Mouse (Mus musculus) limb, embryonic 13.5 days (tissue): Measurements from ENCODE around the gene Iqch. TPM values are rescaled to one million over a fixed set of nuclear protein-coding genes. Genes with fewer than 3 reads are reported as not detected.

ENCODE experiments used
- ATAC-seq: fragments of 200-750 bp; cut with Nextera tagmentation; 2 replicates; pipeline ENCODE4 v1.8.0; 2017; ENCODE audit warnings: low read depth, moderate number of reproducible peaks, moderate TSS enrichment; ENCODE audit not compliant: low FRiP score
- H3K27ac ChIP-seq: fragments of 300-500 bp; sonication (generic); 2 replicates; pipeline ENCODE4 v1.5.1; 2015; ENCODE audit warnings: inconsistent platforms, mild to moderate bottlenecking, moderate library complexity
- H3K27me3 ChIP-seq: fragments of 300-500 bp; sonication (generic); 2 replicates; pipeline ENCODE4 v1.6.1; 2015; ENCODE audit warnings: mild to moderate bottlenecking, inconsistent platforms
- H3K36me3 ChIP-seq: fragments of 300-500 bp; sonication (generic); 2 replicates; pipeline ENCODE4 v1.6.1; 2015; ENCODE audit warnings: inconsistent platforms, mild to moderate bottlenecking, moderate library complexity
- H3K4me1 ChIP-seq: fragments of 300-500 bp; sonication (generic); 2 replicates; pipeline ENCODE4 v1.6.1; 2015; ENCODE audit warnings: inconsistent platforms
- H3K4me2 ChIP-seq: fragments of 300-500 bp; sonication (generic); replicated peaks from 2 replicates; pipeline ENCODE4 v1.6.1; 2015; ENCODE audit warnings: inconsistent platforms, mild to moderate bottlenecking, moderate library complexity
- H3K4me3 ChIP-seq: fragments of 300-500 bp; sonication (generic); 2 replicates; pipeline ENCODE4 v1.5.1; 2015; ENCODE audit warnings: moderate library complexity, mild to moderate bottlenecking, inconsistent platforms
- H3K9ac ChIP-seq: fragments of 300-500 bp; sonication (generic); 2 replicates; pipeline ENCODE4 v1.6.1; 2015; ENCODE audit warnings: mild to moderate bottlenecking, inconsistent platforms
- H3K9me3 ChIP-seq: fragments of 300-500 bp; sonication (generic); 2 replicates; pipeline ENCODE4 v1.6.1; 2016; ENCODE audit warnings: inconsistent platforms
- WGBS: fragments of 180-500 bp; shearing (Covaris S2); methylation state at CpG from one replicate; pipeline ENCODE4 v1.1.7; 2015; 5-methylcytosine and 5-hydroxymethylcytosine counted together
- polyA plus RNA-seq: library from polyadenylated mRNA; unstranded; fragments of >200 nt; fragmentation: Nextera tagmentation; extraction: Ambion mirVana; gene quantifications from 2 replicates; pipeline ENCODE4 v1.2.1, GENCODE M21; 2015

Gene Iqch
- polyA plus RNA-seq = 0.15 and 0.20 TPM in 2 replicates

GRCm38 (mm10) chr9:63602043-63602939 lies at the start of gene Iqch, which contains the start of gene Aagab:
TSS of gene Iqch (minus strand) at chr9:63602493.
TSS of gene Aagab (plus strand) at chr9:63602660.
- H3K4me1 ChIP-seq = peaks cover 30% of the 10 kb centered on the region
- peak within 1 kb of the TSS; percentile 86 for H3K4me3 ChIP-seq
- no peaks in the 10 kb centered on the region for H3K36me3 ChIP-seq
- peak within 1 kb of the TSS; percentile 82 for H3K9ac ChIP-seq
- 2% methylated on average over 70 of the region's 70 CpGs for WGBS
- ATAC-seq = peak; percentile 93
- H3K27ac ChIP-seq = no peak within 1 kb of the TSS; the same call in 1 of the 2 replicates
- no peaks in the 10 kb centered on the region for H3K9me3 ChIP-seq
- no peaks in the 10 kb centered on the region for H3K27me3 ChIP-seq
- peak within 1 kb of the TSS; percentile 65 for H3K4me2 ChIP-seq

DNA sequence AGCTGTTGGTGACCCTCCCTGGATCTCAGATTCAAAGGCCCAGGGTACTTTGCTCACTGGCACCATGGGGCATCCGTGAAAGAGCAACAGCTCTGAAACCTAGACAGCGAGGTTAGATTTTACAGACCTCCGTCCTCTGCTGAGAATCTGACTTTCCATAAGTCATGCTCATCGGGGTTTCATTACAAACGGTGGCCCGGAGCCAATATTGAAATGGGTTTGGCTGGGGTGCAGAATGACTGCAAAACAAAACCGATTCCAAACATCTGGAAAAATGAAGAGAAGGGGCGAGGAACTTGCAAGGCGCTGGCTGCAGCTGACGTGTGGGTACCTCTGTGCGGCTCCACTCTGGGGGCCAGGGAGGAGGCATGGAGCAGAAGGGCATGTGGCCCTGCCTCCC lies 49.3 kb upstream of the Iqch start:
- WGBS = 20% methylated on average over 11 of the region's 11 CpGs
- no peaks in the 10 kb centered on the region for H3K27me3 ChIP-seq
- peaks cover 88% of the 10 kb centered on the region for H3K36me3 ChIP-seq
- no peak overlapping the region for H3K4me2 ChIP-seq
- ATAC-seq = peak; percentile 58; the same call in 1 of the 2 replicates
- no peak overlapping the region; the same call in 1 of the 2 replicates for H3K9ac ChIP-seq
- no peak overlapping the region for H3K4me3 ChIP-seq
- peaks cover 85% of the 10 kb centered on the region for H3K4me1 ChIP-seq
- peak overlapping the region; percentile 90 for H3K27ac ChIP-seq
- no peaks in the 10 kb centered on the region for H3K9me3 ChIP-seq

- 73% methylated on average over 14 of the region's 14 CpGs for WGBS
- Histone ChIP-seq H3K36me3 (peaks cover 94% of the 10 kb centered on the region), H3K9me3 (no peaks in the 10 kb centered on the region), H3K9ac (peak overlapping the region; percentile 26; the same call in 1 of the 2 replicates), H3K27ac (peak overlapping the region; percentile 90), H3K4me3 (no peak overlapping the region), H3K27me3 (no peaks in the 10 kb centered on the region), H3K4me1 (peaks cover 78% of the 10 kb centered on the region), H3K4me2 (no peak overlapping the region)
- ATAC-seq = peak; percentile 34; the same call in 1 of the 2 replicates
Observed at GRCm38 (mm10) chr9:63650905-63651304, 48.6 kb upstream of the Iqch start.

- Histone ChIP-seq H3K27me3 (no peaks in the 10 kb centered on the region), H3K27ac (peak overlapping the region; percentile 90), H3K9ac (no peak overlapping the region), H3K4me1 (peaks cover 69% of the 10 kb centered on the region), H3K4me3 (no peak overlapping the region), H3K9me3 (no peaks in the 10 kb centered on the region), H3K4me2 (no peak overlapping the region), H3K36me3 (peaks cover 95% of the 10 kb centered on the region)
- 80% methylated on average over 8 of the region's 8 CpGs for WGBS
- no peak for ATAC-seq
Observed at GRCm38 (mm10) chr9:63649841-63650545, 47.7 kb upstream of the Iqch start.

DNA sequence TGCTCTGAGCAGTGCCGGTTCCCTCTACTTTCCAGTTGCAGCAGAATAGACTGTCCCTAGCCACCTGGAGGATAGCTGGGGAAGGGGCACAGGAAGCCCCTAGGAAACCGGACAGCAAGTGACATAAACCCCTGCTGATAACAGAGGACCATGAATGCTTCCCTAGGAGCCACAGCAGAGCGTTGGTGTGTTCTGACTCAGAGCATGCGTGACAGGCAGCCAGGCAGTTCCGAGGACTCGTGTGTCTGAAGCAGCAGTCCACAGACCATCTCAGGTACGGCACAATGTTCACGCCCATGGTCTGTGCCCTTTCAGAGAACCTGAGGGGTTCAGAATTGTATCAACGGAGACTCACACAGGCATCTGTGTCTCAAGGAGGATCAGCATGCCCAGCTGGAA lies 46.2 kb upstream of the Iqch start:
- H3K27ac ChIP-seq = no peak overlapping the region
- H3K4me2 ChIP-seq = no peak overlapping the region
- peaks cover 54% of the 10 kb centered on the region for H3K4me1 ChIP-seq
- peaks cover 92% of the 10 kb centered on the region for H3K36me3 ChIP-seq
- no peaks in the 10 kb centered on the region for H3K9me3 ChIP-seq
- WGBS = 89% methylated on average over 9 of the region's 9 CpGs
- H3K4me3 ChIP-seq = no peak overlapping the region
- no peaks in the 10 kb centered on the region for H3K27me3 ChIP-seq
- H3K9ac ChIP-seq = no peak overlapping the region
- ATAC-seq = no peak

DNA sequence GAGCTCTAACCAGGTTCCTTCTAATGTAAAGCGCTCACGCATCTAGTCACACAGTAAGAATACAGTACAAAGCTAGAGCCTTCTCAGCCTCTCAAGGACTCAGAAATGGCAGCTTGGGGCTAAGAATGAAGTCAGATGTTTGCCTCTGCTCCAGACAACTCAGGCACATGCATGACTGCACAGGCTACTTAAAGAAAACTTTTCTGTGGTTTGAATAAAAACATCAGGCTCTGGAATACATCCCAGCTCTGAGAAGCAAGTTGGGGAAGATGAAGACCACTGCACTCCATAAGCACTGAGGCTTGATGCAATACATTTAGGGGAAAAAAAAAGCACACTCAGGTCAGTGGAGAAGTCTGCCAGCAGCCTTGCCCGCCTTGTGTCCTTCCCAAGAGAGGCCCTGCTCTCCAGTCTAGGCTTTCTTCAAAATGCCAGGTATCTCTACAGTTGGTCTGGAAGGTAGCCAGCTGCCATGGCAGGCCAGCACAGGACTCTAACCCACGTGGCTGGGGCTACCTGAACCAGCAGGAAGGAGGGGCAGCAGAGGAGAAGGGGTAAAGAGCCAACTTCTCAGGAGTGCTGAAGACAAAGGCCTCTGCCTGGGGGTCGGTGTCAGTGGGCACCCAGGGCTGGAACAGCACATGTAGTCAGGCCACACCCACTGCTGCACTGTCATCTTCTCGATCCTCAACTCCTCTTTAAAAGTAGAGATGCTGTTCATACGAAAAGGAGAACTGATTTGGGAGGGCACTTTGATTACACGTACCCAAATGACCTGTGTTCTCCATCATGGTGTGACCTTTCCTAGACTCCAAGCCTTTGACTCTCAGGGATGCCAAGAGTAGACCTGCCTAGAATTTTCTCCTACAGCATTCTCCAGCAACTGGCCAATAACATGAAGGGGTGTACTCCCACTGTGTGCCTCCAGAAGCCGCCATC lies 45.6 kb upstream of the Iqch start:
- H3K9ac ChIP-seq = no peak overlapping the region
- no peaks in the 10 kb centered on the region for H3K27me3 ChIP-seq
- peaks cover 47% of the 10 kb centered on the region for H3K4me1 ChIP-seq
- H3K36me3 ChIP-seq = peaks cover 92% of the 10 kb centered on the region
- 83% methylated on average over 9 of the region's 9 CpGs for WGBS
- H3K9me3 ChIP-seq = no peaks in the 10 kb centered on the region
- peak overlapping the region; percentile 63 for H3K27ac ChIP-seq
- H3K4me2 ChIP-seq = no peak overlapping the region
- H3K4me3 ChIP-seq = no peak overlapping the region
- no peak for ATAC-seq

DNA sequence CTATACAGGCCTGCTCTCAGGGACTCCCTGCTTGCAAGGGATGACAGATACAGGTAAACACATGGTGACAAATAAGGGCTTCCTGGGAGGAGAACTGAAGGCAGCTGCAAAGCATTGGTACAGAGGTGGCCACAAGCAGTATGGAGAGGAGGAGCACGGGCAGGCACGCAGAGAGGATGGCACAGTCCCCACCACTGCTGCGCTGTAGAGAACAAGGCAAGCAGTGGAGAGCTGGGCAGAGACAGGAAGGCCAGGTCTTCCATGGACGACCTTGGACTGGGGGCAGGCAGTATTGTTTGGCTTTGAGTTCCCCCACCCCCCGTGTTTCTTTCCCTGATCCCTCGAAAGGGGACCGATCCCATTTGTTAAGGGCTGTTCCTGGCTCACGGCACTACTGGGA lies 42.8 kb upstream of the Iqch start:
- Histone ChIP-seq H3K4me3 (no peak overlapping the region), H3K9ac (no peak overlapping the region), H3K27ac (no peak overlapping the region), H3K9me3 (no peaks in the 10 kb centered on the region), H3K36me3 (peaks cover 88% of the 10 kb centered on the region), H3K4me1 (peaks cover 20% of the 10 kb centered on the region), H3K4me2 (no peak overlapping the region), H3K27me3 (no peaks in the 10 kb centered on the region)
- no peak for ATAC-seq
- 90% methylated on average over 8 of the region's 8 CpGs for WGBS

GRCm38 (mm10) chr9:63644011-63644410 lies 41.7 kb upstream of the Iqch start:
- H3K27me3 ChIP-seq = no peaks in the 10 kb centered on the region
- no peak overlapping the region for H3K9ac ChIP-seq
- H3K36me3 ChIP-seq = peaks cover 85% of the 10 kb centered on the region
- H3K27ac ChIP-seq = no peak overlapping the region
- 92% methylated on average over 6 of the region's 6 CpGs for WGBS
- no peaks in the 10 kb centered on the region for H3K9me3 ChIP-seq
- peaks cover 16% of the 10 kb centered on the region for H3K4me1 ChIP-seq
- H3K4me2 ChIP-seq = no peak overlapping the region
- H3K4me3 ChIP-seq = no peak overlapping the region
- ATAC-seq = no peak

DNA sequence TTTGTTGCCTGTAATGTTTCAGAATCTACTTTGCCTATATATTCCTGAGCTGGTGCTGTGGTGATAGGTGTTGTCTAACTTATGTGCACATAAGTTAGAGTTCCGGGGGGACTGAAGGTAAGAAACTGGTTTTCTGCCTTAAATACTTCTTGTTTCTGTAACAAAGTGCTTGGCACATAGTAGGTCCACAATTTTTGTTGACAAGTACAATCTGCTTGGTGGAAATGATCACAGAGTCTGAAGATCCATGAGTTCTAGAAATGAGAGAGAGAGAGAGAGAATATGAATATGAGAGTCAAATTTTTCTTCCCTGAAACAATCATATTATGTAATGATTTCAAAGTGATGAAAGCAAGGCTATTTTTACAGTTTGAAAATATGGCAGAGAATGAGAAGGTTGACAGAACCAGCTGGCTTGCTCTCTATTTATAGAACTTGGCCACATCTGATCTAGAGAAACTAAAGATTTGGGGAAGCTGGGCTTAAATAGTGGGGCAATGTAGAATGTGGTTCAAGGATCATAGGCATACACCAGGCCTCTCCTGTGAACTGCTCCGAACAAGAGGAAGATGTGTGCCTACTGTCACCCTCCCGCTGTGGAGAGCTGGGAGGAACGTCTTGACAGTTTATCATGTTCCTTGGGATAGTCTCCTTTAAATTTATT lies 39.8 kb upstream of the Iqch start:
- H3K4me3 ChIP-seq = no peak overlapping the region
- ATAC-seq = no peak
- H3K27me3 ChIP-seq = no peaks in the 10 kb centered on the region
- 94% methylated on average over 4 of the region's 4 CpGs for WGBS
- H3K36me3 ChIP-seq = peaks cover 76% of the 10 kb centered on the region
- H3K27ac ChIP-seq = no peak overlapping the region
- no peak overlapping the region for H3K4me2 ChIP-seq
- H3K9ac ChIP-seq = no peak overlapping the region
- peaks cover 3% of the 10 kb centered on the region for H3K4me1 ChIP-seq
- H3K9me3 ChIP-seq = no peaks in the 10 kb centered on the region

- peaks cover 44% of the 10 kb centered on the region for H3K36me3 ChIP-seq
- no peak overlapping the region for H3K4me2 ChIP-seq
- H3K27ac ChIP-seq = no peak overlapping the region
- H3K4me1 ChIP-seq = no peaks in the 10 kb centered on the region
- H3K9me3 ChIP-seq = no peaks in the 10 kb centered on the region
- 0 out of 2 replicates have a peak overlapping the region, but pooled peaks have one; percentile 19 for H3K9ac ChIP-seq
- WGBS = 76% methylated on average over 7 of the region's 7 CpGs
- H3K27me3 ChIP-seq = no peaks in the 10 kb centered on the region
- no peak overlapping the region for H3K4me3 ChIP-seq
- no peak for ATAC-seq
Observed at GRCm38 (mm10) chr9:63636113-63636512, 33.8 kb upstream of the Iqch start.

DNA sequence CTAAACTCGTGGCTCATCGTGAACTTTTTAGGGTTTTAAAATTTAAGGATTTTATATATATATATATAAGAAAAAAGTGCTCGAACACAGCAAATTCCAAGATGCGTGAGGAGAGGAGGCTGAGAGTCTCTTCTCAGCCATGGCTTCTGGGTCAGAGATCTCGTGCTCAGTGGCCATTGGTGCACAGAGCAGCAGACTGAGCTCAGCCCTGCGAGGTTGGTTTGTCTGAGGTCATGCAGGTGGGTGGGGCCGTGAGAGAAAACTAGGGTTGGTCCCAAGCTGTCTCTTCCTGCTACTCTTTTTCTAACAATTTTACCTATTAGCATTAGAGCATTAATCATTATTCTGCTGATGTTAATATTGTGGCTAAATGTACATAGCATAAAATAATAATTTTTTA lies 31.0 kb upstream of the Iqch start:
- Histone ChIP-seq H3K4me1 (no peaks in the 10 kb centered on the region), H3K4me2 (no peak overlapping the region), H3K9me3 (peaks cover 2% of the 10 kb centered on the region; the same call in 1 of the 2 replicates), H3K27me3 (no peaks in the 10 kb centered on the region), H3K9ac (no peak overlapping the region), H3K36me3 (peaks cover 48% of the 10 kb centered on the region), H3K27ac (no peak overlapping the region), H3K4me3 (no peak overlapping the region)
- no peak for ATAC-seq
- 87% methylated on average over 7 of the region's 7 CpGs for WGBS
